Mouse (Mus musculus): Measurements from ENCODE around the gene Il24. TPM values are rescaled to one million over a fixed set of nuclear protein-coding genes. Genes with fewer than 3 reads are reported as not detected.

Gene Il24
- total RNA-seq, 4 experiments from 2014 or later: not detected

- DNase-seq (ENCODE audit: low spot score in 2 of 2): no peak
These were observed 32.4 kb downstream of the Il24 start for GRCm38 (mm10) chr1:130854819-130855218.

- no peak for DNase-seq (ENCODE audit: low spot score in 2 of 2)
These were observed 36.8 kb downstream of the Il24 start for GRCm38 (mm10) chr1:130850405-130850804.

GRCm38 (mm10) chr1:130849530-130850214 lies 37.6 kb downstream of the Il24 start:
- peak in 1 of 2 experiments; percentile 18 for DNase-seq (ENCODE audit: low spot score in 2 of 2)

- DNase-seq (ENCODE audit: low spot score in 2 of 2): no peak
These were observed 42.7 kb downstream of the Il24 start for GRCm38 (mm10) chr1:130844516-130844915.

- no peak for DNase-seq (ENCODE audit: low spot score in 2 of 2)
These were observed 45.6 kb downstream of the Il24 start for GRCm38 (mm10) chr1:130841621-130842020.

GRCm38 (mm10) chr1:130840599-130841379 lies 46.5 kb downstream of the Il24 start:
- DNase-seq (ENCODE audit: low spot score in 2 of 2): no peak

- no peak for DNase-seq (ENCODE audit: low spot score in 2 of 2)
These were observed 49.0 kb downstream of the Il24 start for GRCm38 (mm10) chr1:130838288-130838687.

- no peak for DNase-seq (ENCODE audit: low spot score in 2 of 2)
These were observed 51.9 kb downstream of the Il24 start for GRCm38 (mm10) chr1:130835161-130835936.

GRCm38 (mm10) chr1:130832230-130833149 lies 54.8 kb downstream of the Il24 start:
- DNase-seq (ENCODE audit: low spot score in 2 of 2): no peak

Other genes starting within 250 kb of the Il24 start
- gene C4bp, start 225.8 kb downstream of the Il24 start, total RNA-seq (2022): not detected
- under 1 TPM in 1 of 4 experiments, not detected in 3; 0.22 TPM for gene Gm29427, start 171.7 kb downstream of the Il24 start, total RNA-seq (2022)
- 10 to 100 TPM; 14.2 to 16.7 (median 16.2) TPM for gene Yod1, start 170.1 kb downstream of the Il24 start, total RNA-seq (2022)
- gene Pfkfb2, start 158.2 kb downstream of the Il24 start, total RNA-seq (2022): 10 to 100 TPM; 44.4 to 48.1 (median 46.4) TPM
- 1 to 10 TPM; 1.9 to 2.5 (median 2.1) TPM for gene AA986860, start 155.5 kb downstream of the Il24 start, total RNA-seq (2022)
- gene Fcamr, start 86.6 kb downstream of the Il24 start, total RNA-seq (2022): not detected
- under 1 TPM in 1 of 4 experiments, not detected in 3; 0.09 TPM for gene Pigr, start 60.8 kb downstream of the Il24 start, total RNA-seq (2022)
- under 1 TPM in 1 of 4 experiments, not detected in 3; 0.88 TPM for gene Fcmr, start 21.8 kb downstream of the Il24 start, total RNA-seq (2022)
- gene Il20, start 24.0 kb upstream of the Il24 start, total RNA-seq (2022): not detected
- gene Il19, start 52.7 kb upstream of the Il24 start, total RNA-seq (2022): not detected
- not detected for gene Il10, start 132.4 kb upstream of the Il24 start, total RNA-seq (2022)
- gene Mapkapk2, start 210.4 kb upstream of the Il24 start, total RNA-seq (2022): 10 to 100 TPM; 28.3 to 33.7 (median 31.7) TPM

Measured in left cerebral cortex, adult 8-10 months (tissue).